Mouse (Mus musculus) lung, adult 2 months (tissue): ENCODE measurements around the gene Tent5b.

ENCODE experiments used
- CTCF ChIP-seq: fragments of 200-500 bp; IDR thresholded peaks from 2 replicates; pipeline ENCODE4 v1.5.1; 2011; ENCODE audit warnings: mild to moderate bottlenecking, low read length, control low read depth; ENCODE audit not compliant: insufficient read depth
- POLR2A ChIP-seq: fragments of 200-500 bp; IDR thresholded peaks from 2 replicates; pipeline ENCODE4 v1.6.1; 2011; ENCODE audit warnings: low read depth, mild to moderate bottlenecking, control low read depth, low read length, borderline replicate concordance; ENCODE audit errors: extremely low read depth

GRCm38 (mm10) chr4:133485691-133486425 is 5.9 kb downstream of the Tent5b start:
- no peak for TF ChIP-seq POLR2A
- no peak for TF ChIP-seq CTCF
